Mouse (Mus musculus): ENCODE data around the gene Sytl3. TPM values are rescaled to one million over a fixed set of nuclear protein-coding genes. Genes with fewer than 3 reads are reported as not detected.

Gene Sytl3
- polyA plus RNA-seq, 1 experiment from 2014 or later = 0.28 TPM

GRCm38 (mm10) chr17:6747478-6747877 is 88.6 kb downstream of the Sytl3 start:
- Histone ChIP-seq H3K36me3 (ENCODE audit: control insufficient read depth, insufficient read depth) (peaks cover 32% of the 10 kb centered on the region), H3K4me3 (ENCODE audit: low read depth, low read length) (no peak overlapping the region), H3K27ac (ENCODE audit: low read length) (no peak overlapping the region), H3K9ac (ENCODE audit: low read depth, low read length) (no peak overlapping the region), H3K9me3 (replicated peaks; ENCODE audit: control insufficient read depth, low read length) (no peaks in the 10 kb centered on the region), H3K4me1 (ENCODE audit: control insufficient read depth, low read depth, low read length) (no peaks in the 10 kb centered on the region; the same call in none of the 2 replicates), H3K27me3 (ENCODE audit: control insufficient read depth, insufficient read depth, low read depth, low read length) (no peaks in the 10 kb centered on the region), H3K4me2 (ENCODE audit: low read depth, low read length) (no peak overlapping the region)
- ATAC-seq (ENCODE audit: low read depth) = no peak
- 77% methylated on average over 7 of the region's 7 CpGs for WGBS (ENCODE audit: insufficient replicate concordance)

DNA sequence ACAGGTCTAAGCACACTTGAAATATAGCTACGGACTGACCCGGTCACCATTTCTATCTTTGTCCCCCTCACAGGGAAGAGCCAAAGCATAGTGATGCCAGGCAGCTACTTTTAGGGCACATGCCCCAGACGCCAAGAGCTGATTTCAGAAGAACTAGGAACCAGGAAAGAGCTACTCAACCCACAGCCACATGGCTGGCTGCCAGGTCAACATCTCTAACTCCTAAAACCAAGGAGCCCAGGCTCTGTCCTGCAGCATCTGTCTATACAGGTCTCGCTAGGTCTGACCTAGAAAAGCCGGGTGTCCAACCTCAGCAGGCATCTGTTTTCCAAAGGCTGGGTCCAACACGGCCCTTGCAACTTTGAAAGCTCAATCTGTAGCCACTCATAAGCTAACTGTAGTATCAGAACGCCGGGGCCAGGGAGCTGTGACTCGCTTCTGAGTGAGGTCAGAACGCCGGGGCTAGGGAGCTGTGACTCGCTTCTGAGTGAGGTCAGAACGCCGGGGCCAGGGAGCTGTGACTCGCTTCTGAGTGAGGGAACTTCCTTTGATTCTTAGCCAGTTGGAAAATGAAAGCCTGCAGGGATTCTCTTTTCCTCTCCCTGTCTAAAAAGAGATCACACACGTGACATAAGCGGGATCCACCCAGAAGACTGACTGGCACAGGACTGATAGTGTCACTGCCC is 90.0 kb downstream of the Sytl3 start:
- ATAC-seq (ENCODE audit: low read depth) = no peak
- Histone ChIP-seq H3K9me3 (replicated peaks; ENCODE audit: control insufficient read depth, low read length) (no peaks in the 10 kb centered on the region), H3K36me3 (ENCODE audit: control insufficient read depth, insufficient read depth) (peaks cover 41% of the 10 kb centered on the region), H3K4me3 (ENCODE audit: low read depth, low read length) (no peak overlapping the region), H3K9ac (ENCODE audit: low read depth, low read length) (no peak overlapping the region), H3K27me3 (ENCODE audit: control insufficient read depth, insufficient read depth, low read depth, low read length) (no peaks in the 10 kb centered on the region), H3K4me1 (ENCODE audit: control insufficient read depth, low read depth, low read length) (no peaks in the 10 kb centered on the region; the same call in 1 of the 2 replicates), H3K27ac (ENCODE audit: low read length) (no peak overlapping the region), H3K4me2 (ENCODE audit: low read depth, low read length) (no peak overlapping the region)
- WGBS (ENCODE audit: insufficient replicate concordance) = 80% methylated on average over 17 of the region's 17 CpGs

DNA sequence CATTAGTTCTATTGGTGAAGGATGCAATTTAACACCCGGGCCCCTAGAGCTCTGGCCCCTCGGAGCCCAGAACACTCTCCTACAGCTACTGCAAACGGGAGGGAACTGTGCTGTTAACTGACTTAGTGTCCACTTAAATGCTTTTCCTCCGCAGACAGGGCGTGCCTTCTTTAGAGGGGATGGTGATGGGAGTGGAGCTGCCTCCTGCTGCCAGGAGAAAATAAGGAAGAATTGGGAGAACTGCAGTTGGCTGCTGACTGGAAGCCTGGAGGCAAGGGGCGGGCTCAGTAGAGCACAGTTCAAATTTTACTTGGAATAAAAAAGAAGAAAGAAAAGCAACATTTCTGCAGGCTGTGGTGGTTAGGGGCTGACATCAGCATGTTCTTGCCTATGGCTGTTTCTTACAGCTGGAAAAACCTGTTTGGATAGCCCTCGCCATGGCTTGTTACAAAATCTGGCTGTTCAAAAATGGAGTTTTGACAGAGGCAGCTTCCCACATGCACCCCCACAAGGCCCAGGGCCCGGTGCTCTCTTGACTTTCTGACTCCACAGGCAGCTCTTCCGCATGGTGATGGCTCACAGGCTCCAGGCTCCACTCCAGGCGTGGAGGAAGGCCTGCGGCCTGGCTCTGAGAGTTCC is 92.4 kb downstream of the Sytl3 start:
- no peak for ATAC-seq (ENCODE audit: low read depth)
- H3K36me3 ChIP-seq (ENCODE audit: control insufficient read depth, insufficient read depth) = peaks cover 41% of the 10 kb centered on the region
- H3K4me1 ChIP-seq (ENCODE audit: control insufficient read depth, low read depth, low read length) = no peaks in the 10 kb centered on the region
- no peak overlapping the region for H3K27ac ChIP-seq (ENCODE audit: low read length)
- H3K9ac ChIP-seq (ENCODE audit: low read depth, low read length) = no peak overlapping the region
- no peak overlapping the region for H3K4me2 ChIP-seq (ENCODE audit: low read depth, low read length)
- no peaks in the 10 kb centered on the region for H3K27me3 ChIP-seq (ENCODE audit: control insufficient read depth, insufficient read depth, low read depth, low read length)
- WGBS (ENCODE audit: insufficient replicate concordance) = 77% methylated on average over 11 of the region's 11 CpGs
- H3K4me3 ChIP-seq (ENCODE audit: low read depth, low read length) = no peak overlapping the region
- no peaks in the 10 kb centered on the region for H3K9me3 ChIP-seq (replicated peaks; ENCODE audit: control insufficient read depth, low read length)

DNA sequence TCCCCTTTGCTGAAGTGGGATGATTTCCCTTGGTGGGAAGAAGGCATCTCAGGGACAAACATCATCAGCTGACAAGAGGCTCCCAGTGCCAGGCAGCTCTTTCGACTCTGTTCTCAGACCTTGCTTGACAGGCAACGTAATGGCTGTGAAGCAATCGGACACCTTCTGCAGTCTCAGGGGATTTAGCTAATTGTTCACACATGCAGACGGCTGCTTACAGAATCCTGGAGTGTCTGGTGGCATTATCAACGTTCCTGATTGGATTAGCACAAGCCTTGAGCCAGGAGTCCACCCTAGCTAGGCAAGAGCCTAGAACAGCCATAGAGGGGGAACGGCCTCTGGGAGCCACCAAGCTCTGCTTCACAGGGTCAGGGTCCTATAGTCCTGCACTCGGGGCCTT is 93.5 kb downstream of the Sytl3 start:
- Histone ChIP-seq H3K4me2 (ENCODE audit: low read depth, low read length) (no peak overlapping the region), H3K9me3 (replicated peaks; ENCODE audit: control insufficient read depth, low read length) (no peaks in the 10 kb centered on the region), H3K9ac (ENCODE audit: low read depth, low read length) (no peak overlapping the region), H3K4me3 (ENCODE audit: low read depth, low read length) (no peak overlapping the region), H3K36me3 (ENCODE audit: control insufficient read depth, insufficient read depth) (peaks cover 35% of the 10 kb centered on the region), H3K4me1 (ENCODE audit: control insufficient read depth, low read depth, low read length) (no peaks in the 10 kb centered on the region), H3K27ac (ENCODE audit: low read length) (no peak overlapping the region), H3K27me3 (ENCODE audit: control insufficient read depth, insufficient read depth, low read depth, low read length) (no peaks in the 10 kb centered on the region)
- ATAC-seq (ENCODE audit: low read depth) = no peak
- WGBS (ENCODE audit: insufficient replicate concordance) = 83% methylated on average over 7 of the region's 7 CpGs

- Histone ChIP-seq H3K9ac (ENCODE audit: low read depth, low read length) (no peak overlapping the region), H3K27me3 (ENCODE audit: control insufficient read depth, insufficient read depth, low read depth, low read length) (no peaks in the 10 kb centered on the region), H3K9me3 (replicated peaks; ENCODE audit: control insufficient read depth, low read length) (no peaks in the 10 kb centered on the region), H3K27ac (ENCODE audit: low read length) (no peak overlapping the region), H3K4me3 (ENCODE audit: low read depth, low read length) (no peak overlapping the region), H3K4me2 (ENCODE audit: low read depth, low read length) (no peak overlapping the region), H3K36me3 (ENCODE audit: control insufficient read depth, insufficient read depth) (peaks cover 40% of the 10 kb centered on the region), H3K4me1 (ENCODE audit: control insufficient read depth, low read depth, low read length) (no peaks in the 10 kb centered on the region)
- ATAC-seq (ENCODE audit: low read depth) = no peak
- WGBS (ENCODE audit: insufficient replicate concordance) = 87% methylated on average over 9 of the region's 9 CpGs
Observed at GRCm38 (mm10) chr17:6755176-6755575, 96.3 kb downstream of the Sytl3 start.

DNA sequence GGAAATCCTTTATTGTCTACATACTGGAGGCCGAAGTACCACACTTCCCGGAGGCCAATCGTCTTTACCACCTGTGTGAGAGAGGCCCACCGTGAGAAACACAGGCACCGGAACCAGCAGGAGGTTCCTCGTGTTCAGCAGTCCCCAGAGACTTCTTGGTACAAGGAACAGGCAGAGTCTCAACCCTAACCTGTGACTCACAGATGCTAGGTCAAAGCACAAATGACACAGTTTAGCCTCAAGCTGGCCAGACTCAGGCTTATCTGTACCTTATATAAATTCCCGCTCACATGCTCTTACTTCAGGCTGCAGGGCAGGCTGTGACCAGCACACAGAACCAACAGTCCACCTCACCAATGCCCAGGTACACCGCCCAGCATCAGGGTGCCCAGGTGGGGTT is 97.0 kb downstream of the Sytl3 start:
- WGBS (ENCODE audit: insufficient replicate concordance) = 79% methylated on average over 8 of the region's 8 CpGs
- Histone ChIP-seq H3K36me3 (ENCODE audit: control insufficient read depth, insufficient read depth) (peaks cover 36% of the 10 kb centered on the region), H3K4me2 (ENCODE audit: low read depth, low read length) (no peak overlapping the region), H3K4me3 (ENCODE audit: low read depth, low read length) (no peak overlapping the region), H3K9ac (ENCODE audit: low read depth, low read length) (no peak overlapping the region), H3K27me3 (ENCODE audit: control insufficient read depth, insufficient read depth, low read depth, low read length) (no peaks in the 10 kb centered on the region), H3K4me1 (ENCODE audit: control insufficient read depth, low read depth, low read length) (no peaks in the 10 kb centered on the region), H3K9me3 (replicated peaks; ENCODE audit: control insufficient read depth, low read length) (no peaks in the 10 kb centered on the region), H3K27ac (ENCODE audit: low read length) (no peak overlapping the region)
- ATAC-seq (ENCODE audit: low read depth) = no peak

- Histone ChIP-seq H3K36me3 (ENCODE audit: control insufficient read depth, insufficient read depth) (peaks cover 20% of the 10 kb centered on the region), H3K27me3 (ENCODE audit: control insufficient read depth, insufficient read depth, low read depth, low read length) (no peaks in the 10 kb centered on the region), H3K4me1 (ENCODE audit: control insufficient read depth, low read depth, low read length) (peaks cover 7% of the 10 kb centered on the region), H3K9me3 (replicated peaks; ENCODE audit: control insufficient read depth, low read length) (no peaks in the 10 kb centered on the region), H3K9ac (ENCODE audit: low read depth, low read length) (no peak overlapping the region), H3K4me2 (ENCODE audit: low read depth, low read length) (no peak overlapping the region), H3K4me3 (ENCODE audit: low read depth, low read length) (no peak overlapping the region), H3K27ac (ENCODE audit: low read length) (no peak overlapping the region)
- no peak for ATAC-seq (ENCODE audit: low read depth)
- WGBS (ENCODE audit: insufficient replicate concordance) = 88% methylated on average over 16 of the region's 16 CpGs
Observed at GRCm38 (mm10) chr17:6757902-6758301, 99.0 kb downstream of the Sytl3 start.

DNA sequence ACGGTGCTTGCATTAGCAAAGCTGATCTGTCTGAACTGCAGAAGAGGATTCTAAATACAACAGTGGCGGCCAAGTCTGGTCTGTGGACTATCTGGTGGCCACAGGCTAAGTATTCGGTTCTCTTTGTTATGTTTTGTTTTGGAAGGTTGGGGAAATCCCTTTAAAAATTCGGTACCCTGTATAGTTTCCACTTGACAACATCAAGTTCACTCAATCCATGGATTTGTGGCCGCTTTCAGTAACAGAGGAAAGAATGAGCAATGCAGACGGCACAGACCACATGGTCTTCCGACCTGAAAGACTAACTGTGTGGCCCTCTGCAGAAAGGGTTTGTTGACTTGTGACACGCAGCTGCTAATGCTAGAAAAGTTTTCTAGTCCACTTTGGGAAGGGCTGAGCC is 100.0 kb downstream of the Sytl3 start:
- H3K9ac ChIP-seq (ENCODE audit: low read depth, low read length) = no peak overlapping the region
- peaks cover 15% of the 10 kb centered on the region for H3K36me3 ChIP-seq (ENCODE audit: control insufficient read depth, insufficient read depth)
- ATAC-seq (ENCODE audit: low read depth) = no peak
- H3K4me1 ChIP-seq (ENCODE audit: control insufficient read depth, low read depth, low read length) = peaks cover 10% of the 10 kb centered on the region
- no peak overlapping the region for H3K4me2 ChIP-seq (ENCODE audit: low read depth, low read length)
- H3K27me3 ChIP-seq (ENCODE audit: control insufficient read depth, insufficient read depth, low read depth, low read length) = no peaks in the 10 kb centered on the region
- no peak overlapping the region for H3K4me3 ChIP-seq (ENCODE audit: low read depth, low read length)
- H3K27ac ChIP-seq (ENCODE audit: low read length) = no peak overlapping the region
- no peaks in the 10 kb centered on the region for H3K9me3 ChIP-seq (replicated peaks; ENCODE audit: control insufficient read depth, low read length)
- 82% methylated on average over 8 of the region's 8 CpGs for WGBS (ENCODE audit: insufficient replicate concordance)

- no peak overlapping the region for H3K9ac ChIP-seq (ENCODE audit: low read depth, low read length)
- no peak for ATAC-seq (ENCODE audit: low read depth)
- no peaks in the 10 kb centered on the region for H3K9me3 ChIP-seq (replicated peaks; ENCODE audit: control insufficient read depth, low read length)
- 69% methylated on average over 9 of the region's 9 CpGs for WGBS (ENCODE audit: insufficient replicate concordance)
- H3K4me2 ChIP-seq (ENCODE audit: low read depth, low read length) = no peak overlapping the region
- H3K4me1 ChIP-seq (ENCODE audit: control insufficient read depth, low read depth, low read length) = peaks cover 17% of the 10 kb centered on the region
- peaks cover 10% of the 10 kb centered on the region for H3K36me3 ChIP-seq (ENCODE audit: control insufficient read depth, insufficient read depth)
- H3K27ac ChIP-seq (ENCODE audit: low read length) = no peak overlapping the region
- no peaks in the 10 kb centered on the region for H3K27me3 ChIP-seq (ENCODE audit: control insufficient read depth, insufficient read depth, low read depth, low read length)
- H3K4me3 ChIP-seq (ENCODE audit: low read depth, low read length) = no peak overlapping the region
Observed at GRCm38 (mm10) chr17:6759717-6760292, 100.9 kb downstream of the Sytl3 start.
